Mouse (Mus musculus): Measurements from ENCODE around the gene Fam160a2. TPM values are rescaled to one million over a fixed set of nuclear protein-coding genes. Genes with fewer than 3 reads are reported as not detected.
"Not testable (repeated sequence)": the region's sequence is repeated elsewhere in the genome, so short reads cannot be mapped to it uniquely, and the experiment has no call there.

Gene Fam160a2
- polyA plus RNA-seq, 1 experiment from 2014 or later = 40.1 TPM

DNA sequence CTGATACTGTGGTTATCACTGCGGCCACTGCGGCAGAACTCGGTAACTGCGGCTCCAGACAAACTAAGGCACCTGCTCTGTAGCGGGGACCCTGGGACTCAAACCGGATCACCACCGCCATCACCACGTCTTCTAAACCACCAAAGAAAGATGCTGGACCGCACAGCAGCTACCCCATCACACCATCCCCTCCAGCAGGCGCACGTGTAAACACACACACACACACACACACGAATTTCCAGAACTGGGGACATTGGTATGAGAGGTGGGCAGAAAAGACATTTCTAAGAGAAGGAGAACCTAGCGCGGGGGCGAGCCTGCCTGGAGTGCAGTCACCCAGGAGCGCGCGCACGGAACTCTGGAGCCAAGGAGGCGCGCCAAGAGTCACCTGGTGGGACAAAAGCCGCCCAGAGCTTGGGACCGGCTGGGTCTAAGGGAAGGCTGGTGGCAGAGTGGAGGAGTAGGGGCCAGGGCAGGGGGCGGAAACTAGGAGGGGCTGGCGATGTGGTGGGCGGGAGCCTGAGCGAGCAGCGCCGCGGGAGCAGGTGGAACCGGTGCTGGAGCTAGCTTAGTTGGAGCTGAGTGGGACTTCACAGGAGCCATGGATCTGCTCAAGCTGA is 25.7 kb upstream of the Fam160a2 start, which contains the start of gene Cckbr:
Gene Cckbr, plus strand, starts transcription at position 308 of the 620 bp plus-strand sequence.
- Histone ChIP-seq H3K4me3 (ENCODE audit: low read depth, low read length) (peak within 1 kb of the TSS; percentile 46), H3K9ac (replicated peaks; ENCODE audit: low read depth, low read length) (peak within 1 kb of the TSS; percentile 53), H3K36me3 (ENCODE audit: control insufficient read depth, insufficient read depth, low read length) (no peaks in the 10 kb centered on the region), H3K9me3 (ENCODE audit: control insufficient read depth, low read length) (no peaks in the 10 kb centered on the region), H3K4me2 (ENCODE audit: low read depth, low read length) (peak within 1 kb of the TSS; percentile 88), H3K27me3 (ENCODE audit: control insufficient read depth, insufficient read depth, low read length) (0 out of 2 replicates have a peak, but pooled peaks cover 2% of the 10 kb centered on the region), H3K27ac (ENCODE audit: low read depth, low read length) (no peak within 1 kb of the TSS), H3K4me1 (ENCODE audit: control insufficient read depth, insufficient read depth, low read length) (no peaks in the 10 kb centered on the region)
- ATAC-seq (ENCODE audit: low read depth) = peak; percentile 85
- 2% methylated on average over 30 of the region's 31 CpGs for WGBS

DNA sequence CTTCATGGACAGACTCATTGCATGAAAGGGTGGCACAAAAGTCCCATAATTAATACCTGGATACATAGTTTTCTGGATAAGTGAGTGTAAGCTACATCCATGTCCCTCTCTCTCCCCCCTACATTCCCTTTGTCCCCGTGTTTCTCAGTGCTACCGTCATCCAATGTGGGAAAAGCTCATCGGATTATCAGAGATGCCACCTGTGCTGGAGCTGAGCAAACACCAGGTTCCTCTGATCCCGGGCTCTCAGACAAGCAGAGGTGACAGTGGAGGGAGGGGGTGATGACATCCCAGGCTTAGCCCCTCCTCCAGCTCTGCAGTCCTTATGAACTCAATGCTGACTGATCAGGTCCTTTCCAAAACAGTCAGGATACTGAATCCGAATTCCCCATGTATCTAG is 24.5 kb upstream of the Fam160a2 start:
- Histone ChIP-seq H3K27me3 (ENCODE audit: control insufficient read depth, insufficient read depth, low read length) (0 out of 2 replicates have a peak, but pooled peaks cover 2% of the 10 kb centered on the region), H3K9me3 (ENCODE audit: control insufficient read depth, low read length) (no peaks in the 10 kb centered on the region), H3K4me2 (ENCODE audit: low read depth, low read length) (no peak overlapping the region), H3K27ac (ENCODE audit: low read depth, low read length) (no peak overlapping the region), H3K4me3 (ENCODE audit: low read depth, low read length) (no peak overlapping the region), H3K36me3 (ENCODE audit: control insufficient read depth, insufficient read depth, low read length) (no peaks in the 10 kb centered on the region), H3K9ac (replicated peaks; ENCODE audit: low read depth, low read length) (no peak overlapping the region), H3K4me1 (ENCODE audit: control insufficient read depth, insufficient read depth, low read length) (no peaks in the 10 kb centered on the region)
- WGBS = 34% methylated on average over 5 of the region's 5 CpGs
- no peak for ATAC-seq (ENCODE audit: low read depth)

DNA sequence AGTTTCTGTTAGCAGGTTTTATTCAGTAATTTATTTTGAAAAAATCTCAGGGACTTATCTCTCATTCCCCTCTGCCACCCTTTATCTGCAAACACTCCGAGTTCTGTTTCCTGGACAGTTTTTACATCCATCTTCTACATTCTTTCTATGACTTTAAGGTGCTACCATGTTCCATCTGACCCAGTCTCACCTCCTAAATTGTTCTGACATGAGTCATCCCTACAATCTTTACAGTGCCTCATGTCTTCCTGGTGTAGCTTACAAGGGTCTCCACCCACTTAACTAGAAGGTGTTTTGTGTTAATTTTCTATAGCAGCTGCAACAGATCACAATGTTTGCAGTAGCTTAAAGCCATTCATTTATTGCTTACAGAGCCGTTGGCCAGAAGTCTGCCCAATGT is 21.0 kb upstream of the Fam160a2 start:
- Histone ChIP-seq H3K4me2 (ENCODE audit: low read depth, low read length) (no peak overlapping the region), H3K4me3 (ENCODE audit: low read depth, low read length) (no peak overlapping the region), H3K27ac (ENCODE audit: low read depth, low read length) (no peak overlapping the region), H3K27me3 (ENCODE audit: control insufficient read depth, insufficient read depth, low read length) (0 out of 2 replicates have a peak, but pooled peaks cover 2% of the 10 kb centered on the region), H3K36me3 (ENCODE audit: control insufficient read depth, insufficient read depth, low read length) (no peaks in the 10 kb centered on the region), H3K4me1 (ENCODE audit: control insufficient read depth, insufficient read depth, low read length) (no peaks in the 10 kb centered on the region), H3K9ac (replicated peaks; ENCODE audit: low read depth, low read length) (no peak overlapping the region), H3K9me3 (ENCODE audit: control insufficient read depth, low read length) (no peaks in the 10 kb centered on the region)
- WGBS = 70% methylated on average over 2 of the region's 2 CpGs
- ATAC-seq (ENCODE audit: low read depth) = no peak

DNA sequence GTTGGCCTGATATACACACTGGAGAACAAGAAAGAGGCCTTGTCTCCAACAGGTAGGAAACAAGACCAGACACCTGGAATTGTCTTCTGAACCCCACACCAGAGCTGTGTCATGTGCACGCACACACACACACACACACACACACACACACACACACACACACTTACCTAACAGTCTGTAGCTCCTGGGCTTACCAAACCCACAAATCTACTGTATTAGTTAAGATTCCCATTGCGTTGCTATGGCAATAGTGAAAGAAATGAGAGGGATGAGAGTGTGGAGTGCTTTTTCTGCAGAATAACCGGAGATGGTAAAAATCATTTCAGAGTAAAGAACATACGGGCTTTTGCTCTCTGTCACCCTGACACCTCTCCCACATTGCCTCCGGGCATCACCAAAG is 18.3 kb upstream of the Fam160a2 start:
- WGBS = 78% methylated on average over 5 of the region's 5 CpGs
- Histone ChIP-seq H3K4me3 (ENCODE audit: low read depth, low read length) (no peak overlapping the region), H3K27ac (ENCODE audit: low read depth, low read length) (no peak overlapping the region), H3K4me1 (ENCODE audit: control insufficient read depth, insufficient read depth, low read length) (no peaks in the 10 kb centered on the region), H3K9ac (replicated peaks; ENCODE audit: low read depth, low read length) (no peak overlapping the region), H3K9me3 (ENCODE audit: control insufficient read depth, low read length) (no peaks in the 10 kb centered on the region), H3K4me2 (ENCODE audit: low read depth, low read length) (no peak overlapping the region), H3K27me3 (ENCODE audit: control insufficient read depth, insufficient read depth, low read length) (no peaks in the 10 kb centered on the region), H3K36me3 (ENCODE audit: control insufficient read depth, insufficient read depth, low read length) (no peaks in the 10 kb centered on the region)
- ATAC-seq (ENCODE audit: low read depth) = no peak

DNA sequence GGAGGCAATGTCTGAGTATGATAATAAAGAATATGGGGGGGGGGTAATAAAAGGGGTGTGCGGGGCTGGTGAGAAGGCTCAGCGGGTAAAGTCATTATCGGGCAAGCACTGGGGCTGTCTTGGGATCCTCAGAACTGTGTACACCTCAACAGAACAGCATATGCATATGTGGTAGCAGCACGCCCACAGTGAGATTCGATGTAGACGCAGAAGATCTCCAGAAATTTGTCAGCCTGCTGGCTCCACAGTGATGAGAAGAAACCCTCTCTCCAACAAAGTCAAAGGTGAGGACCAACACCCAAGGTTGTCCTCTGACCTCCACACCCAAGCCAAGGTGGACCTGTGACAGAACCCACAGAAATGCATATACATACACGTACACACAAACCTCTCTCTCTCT is 16.7 kb upstream of the Fam160a2 start:
- Histone ChIP-seq H3K27ac (ENCODE audit: low read depth, low read length) (no peak overlapping the region), H3K4me3 (ENCODE audit: low read depth, low read length) (no peak overlapping the region), H3K9me3 (ENCODE audit: control insufficient read depth, low read length) (no peaks in the 10 kb centered on the region), H3K36me3 (ENCODE audit: control insufficient read depth, insufficient read depth, low read length) (no peaks in the 10 kb centered on the region), H3K27me3 (ENCODE audit: control insufficient read depth, insufficient read depth, low read length) (no peaks in the 10 kb centered on the region), H3K4me2 (ENCODE audit: low read depth, low read length) (no peak overlapping the region), H3K4me1 (ENCODE audit: control insufficient read depth, insufficient read depth, low read length) (no peaks in the 10 kb centered on the region), H3K9ac (replicated peaks; ENCODE audit: low read depth, low read length) (no peak overlapping the region)
- WGBS = 90% methylated on average over 7 of the region's 7 CpGs
- no peak for ATAC-seq (ENCODE audit: low read depth)

DNA sequence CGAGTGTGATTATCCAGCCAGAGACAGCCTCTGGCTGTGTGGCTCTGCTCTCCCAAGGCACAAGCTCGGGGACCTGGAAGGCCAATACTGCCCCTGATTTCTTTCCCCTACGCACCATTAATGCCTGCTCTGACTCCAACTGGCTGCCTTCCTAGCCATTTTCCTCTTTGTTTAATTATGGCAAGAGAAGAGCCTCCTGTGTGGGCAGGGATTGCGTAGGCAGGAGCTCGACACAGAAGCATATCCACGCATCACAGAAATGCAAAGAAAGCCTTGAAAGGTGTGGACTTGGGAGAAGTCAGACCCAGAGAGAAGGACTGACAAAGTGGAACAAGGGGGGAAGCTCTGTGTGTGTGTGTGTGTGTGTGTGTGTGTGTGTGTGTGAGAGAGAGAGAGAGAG is 14.5 kb upstream of the Fam160a2 start:
- WGBS = 50% methylated on average over 6 of the region's 6 CpGs
- no peak overlapping the region for H3K9ac ChIP-seq (replicated peaks; ENCODE audit: low read depth, low read length)
- no peak for ATAC-seq (ENCODE audit: low read depth)

DNA sequence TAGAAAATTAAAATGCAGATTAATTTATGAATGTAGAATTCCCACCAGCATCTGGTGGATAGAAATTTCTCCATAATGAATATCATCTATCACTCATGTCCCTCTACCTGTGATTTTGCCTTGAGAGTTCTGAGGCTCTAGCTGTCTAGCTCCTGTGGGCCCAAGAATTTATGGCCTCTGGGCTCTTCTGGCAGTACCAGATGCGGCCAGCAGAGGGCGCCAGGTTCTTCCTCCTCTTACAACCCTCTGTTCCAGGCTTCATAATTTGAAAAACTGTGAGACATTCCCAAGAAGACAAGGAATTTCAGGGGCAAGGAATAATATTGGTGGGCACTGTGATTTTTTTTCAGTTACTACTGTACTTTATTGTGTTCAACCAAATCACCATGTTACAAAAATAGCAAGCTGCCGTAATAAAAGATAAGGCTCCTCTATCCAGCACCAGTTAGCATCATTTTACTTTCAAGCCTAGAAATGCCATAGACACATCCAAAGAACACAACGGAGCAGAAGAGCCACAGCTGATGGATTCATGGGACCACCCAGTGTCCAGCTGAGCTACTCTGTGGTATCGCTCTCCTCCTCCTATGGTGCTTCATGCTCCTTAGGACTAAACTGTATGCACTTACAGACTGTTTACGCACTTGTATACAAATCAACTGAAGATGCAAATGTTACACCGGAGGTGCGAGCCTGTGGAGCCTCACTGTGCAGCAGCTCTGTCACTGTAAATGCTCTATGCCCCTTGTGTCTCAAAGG is 12.2 kb upstream of the Fam160a2 start:
- not testable (repeated sequence) for H3K9me3 ChIP-seq (ENCODE audit: control insufficient read depth, low read length); H3K4me2 ChIP-seq (ENCODE audit: low read depth, low read length); H3K27ac ChIP-seq (ENCODE audit: low read depth, low read length); H3K9ac ChIP-seq (replicated peaks; ENCODE audit: low read depth, low read length); H3K36me3 ChIP-seq (ENCODE audit: control insufficient read depth, insufficient read depth, low read length); H3K27me3 ChIP-seq (ENCODE audit: control insufficient read depth, insufficient read depth, low read length); H3K4me3 ChIP-seq (ENCODE audit: low read depth, low read length); H3K4me1 ChIP-seq (ENCODE audit: control insufficient read depth, insufficient read depth, low read length)
- WGBS = 56% methylated on average over 8 of the region's 8 CpGs
- ATAC-seq (ENCODE audit: low read depth) = peak; percentile 65

More for the DNA sequence above, 14.5 kb upstream of the Fam160a2 start:
- no peaks in the 10 kb centered on the region for H3K36me3 ChIP-seq (ENCODE audit: control insufficient read depth, insufficient read depth, low read length)
- no peak overlapping the region for H3K4me3 ChIP-seq (ENCODE audit: low read depth, low read length)
- H3K27me3 ChIP-seq (ENCODE audit: control insufficient read depth, insufficient read depth, low read length) = no peaks in the 10 kb centered on the region
- no peak overlapping the region for H3K27ac ChIP-seq (ENCODE audit: low read depth, low read length)
- no peaks in the 10 kb centered on the region for H3K4me1 ChIP-seq (ENCODE audit: control insufficient read depth, insufficient read depth, low read length)
- H3K4me2 ChIP-seq (ENCODE audit: low read depth, low read length) = no peak overlapping the region
- no peaks in the 10 kb centered on the region for H3K9me3 ChIP-seq (ENCODE audit: control insufficient read depth, low read length)

DNA sequence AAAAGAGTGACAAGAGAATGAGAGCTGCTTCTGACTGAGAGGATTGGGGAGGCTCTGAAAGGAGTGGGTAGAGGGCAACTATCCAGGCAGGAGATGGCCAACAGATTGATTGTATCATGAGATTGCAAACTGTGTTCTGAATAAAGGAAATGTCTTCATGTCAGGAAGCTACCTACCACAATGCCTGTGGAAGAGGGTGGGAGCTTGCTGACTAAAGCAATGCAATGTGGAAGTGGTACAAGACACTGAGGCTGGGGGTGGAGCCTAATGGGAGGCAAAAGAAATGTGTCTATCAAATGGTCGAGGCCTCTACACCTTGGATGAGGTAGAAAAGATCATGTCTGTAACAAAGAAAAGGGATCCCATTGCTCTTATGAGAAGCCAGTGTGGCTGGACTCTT is 6.5 kb upstream of the Fam160a2 start:
- H3K4me3 ChIP-seq (ENCODE audit: low read depth, low read length) = no peak overlapping the region
- H3K27me3 ChIP-seq (ENCODE audit: control insufficient read depth, insufficient read depth, low read length) = no peaks in the 10 kb centered on the region
- no peaks in the 10 kb centered on the region for H3K36me3 ChIP-seq (ENCODE audit: control insufficient read depth, insufficient read depth, low read length)
- no peaks in the 10 kb centered on the region for H3K4me1 ChIP-seq (ENCODE audit: control insufficient read depth, insufficient read depth, low read length)
- WGBS = 71% methylated on average over 1 of the region's 1 CpGs
- H3K4me2 ChIP-seq (ENCODE audit: low read depth, low read length) = no peak overlapping the region
- H3K27ac ChIP-seq (ENCODE audit: low read depth, low read length) = no peak overlapping the region
- no peak for ATAC-seq (ENCODE audit: low read depth)
- H3K9me3 ChIP-seq (ENCODE audit: control insufficient read depth, low read length) = no peaks in the 10 kb centered on the region
- H3K9ac ChIP-seq (replicated peaks; ENCODE audit: low read depth, low read length) = no peak overlapping the region

DNA sequence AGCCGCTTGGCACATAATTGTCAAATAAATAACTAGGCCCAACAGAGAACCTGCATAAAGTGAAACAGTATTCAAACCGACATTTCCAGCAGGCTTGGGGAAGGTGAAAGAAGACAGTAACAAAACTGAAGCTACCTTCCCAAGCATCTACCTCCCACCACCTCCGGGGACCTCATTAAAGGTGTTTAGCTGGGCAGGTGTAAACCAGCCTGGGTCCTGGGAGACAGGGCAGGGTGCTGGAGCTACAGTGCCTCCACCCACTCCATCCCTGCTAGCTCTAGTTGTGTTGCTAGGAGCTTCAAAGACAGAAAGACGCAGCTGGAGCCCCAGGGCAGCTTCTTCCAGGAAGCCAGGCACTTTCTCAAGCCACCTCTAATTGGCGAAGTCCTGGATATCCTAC is 4.4 kb upstream of the Fam160a2 start, which contains the start of gene Cnga4:
Gene Cnga4, plus strand, starts transcription at position 301 of the 400 bp plus-strand sequence.
- H3K9ac ChIP-seq (replicated peaks; ENCODE audit: low read depth, low read length) = no peak within 1 kb of the TSS
- H3K36me3 ChIP-seq (ENCODE audit: control insufficient read depth, insufficient read depth, low read length) = no peaks in the 10 kb centered on the region
- WGBS = 73% methylated on average over 5 of the region's 5 CpGs
- no peak for ATAC-seq (ENCODE audit: low read depth)
- no peak within 1 kb of the TSS for H3K4me3 ChIP-seq (ENCODE audit: low read depth, low read length)
- H3K27ac ChIP-seq (ENCODE audit: low read depth, low read length) = no peak within 1 kb of the TSS
- H3K4me2 ChIP-seq (ENCODE audit: low read depth, low read length) = no peak within 1 kb of the TSS
- no peaks in the 10 kb centered on the region for H3K27me3 ChIP-seq (ENCODE audit: control insufficient read depth, insufficient read depth, low read length)
- H3K4me1 ChIP-seq (ENCODE audit: control insufficient read depth, insufficient read depth, low read length) = peaks cover 3% of the 10 kb centered on the region; the same call in 1 of the 2 replicates
- H3K9me3 ChIP-seq (ENCODE audit: control insufficient read depth, low read length) = no peaks in the 10 kb centered on the region
